Mouse (Mus musculus) lung, adult 2 months (tissue): Measurements from ENCODE around the gene Cul4a.

Source experiments
- CTCF ChIP-seq: fragments of 200-500 bp; IDR thresholded peaks from 2 replicates; pipeline ENCODE4 v1.5.1; 2011; ENCODE audit warnings: mild to moderate bottlenecking, low read length, control low read depth; ENCODE audit not compliant: insufficient read depth
- POLR2A ChIP-seq: fragments of 200-500 bp; IDR thresholded peaks from 2 replicates; pipeline ENCODE4 v1.6.1; 2011; ENCODE audit warnings: low read depth, mild to moderate bottlenecking, control low read depth, low read length, borderline replicate concordance; ENCODE audit errors: extremely low read depth

GRCm38 (mm10) chr8:13187229-13187628 is 81.8 kb downstream of the Cul4a start:
- TF ChIP-seq CTCF: no peak
- no peak for TF ChIP-seq POLR2A
